In genomic region chr5:130369237-130369636, GRCm38 (mm10) we compare ENCODE assay signal across 11 mouse cellular contexts. TPM values are rescaled to one million over a fixed set of nuclear protein-coding genes. Genes with fewer than 3 reads are reported as not detected.
DNase-seq lines count a peak whose midpoint lies in the region; ATAC-seq and TF ChIP-seq lines count a peak whose summit lies in the region.
"Had no signal": no experiment of that assay in that cellular context is flagged by ENCODE, and none has a peak within 500 bp of the region (broad histone marks: within the 10 kb centered on the region; RNA-seq: fewer than 3 reads in every experiment).

TSS of gene Caln1 (plus strand) at chr5:130369455.

- no peak within 1 kb of the TSS for H3K4me2 ChIP-seq in kidney, embryonic 16.5 days (replicated peaks; ENCODE audit: low read depth, low read length)
- no peak within 1 kb of the TSS for H3K4me2 ChIP-seq in intestine, embryonic 15.5 days (replicated peaks)
- H3K4me2 ChIP-seq: limb, embryonic 12.5 days; midbrain, embryonic 12.5 days had no signal

- no peak for TF ChIP-seq CTCF in E14TG2a.4 (conservative IDR thresholded peaks at IDR 0.05; ENCODE audit: low read length)

- no peaks in the 10 kb centered on the region for H3K27me3 ChIP-seq in kidney, embryonic 16.5 days (ENCODE audit: insufficient read depth, low read length)
- H3K27me3 ChIP-seq in E14TG2a.4 (ENCODE audit: insufficient read depth, low read length) = peaks cover 22% of the 10 kb centered on the region
- H3K27me3 ChIP-seq in intestine, embryonic 15.5 days (replicated peaks) = no peaks in the 10 kb centered on the region
- H3K27me3 ChIP-seq: limb, embryonic 12.5 days; midbrain, embryonic 12.5 days had no signal

- intact Hi-C loops in gastrocnemius, postnatal 36 days (cut with DNase I) = no loop called here

- H3K9me3 ChIP-seq in kidney, embryonic 16.5 days (ENCODE audit: low read length) = no peaks in the 10 kb centered on the region
- no peaks in the 10 kb centered on the region for H3K9me3 ChIP-seq in E14TG2a.4 (ENCODE audit: low read length)
- H3K9me3 ChIP-seq in intestine, embryonic 15.5 days = no peaks in the 10 kb centered on the region
- H3K9me3 ChIP-seq: limb, embryonic 12.5 days; midbrain, embryonic 12.5 days had no signal

- 54% methylated on average over 11 of the region's 11 CpGs for WGBS in kidney, embryonic 16.5 days
- WGBS in intestine, embryonic 15.5 days = 73% methylated on average over 11 of the region's 11 CpGs

- ATAC-seq in kidney, embryonic 16.5 days (ENCODE audit: low FRiP score, low TSS enrichment) = no peak
- no peak for ATAC-seq in megakaryocyte, adult 5-6 weeks (ENCODE audit: poor library complexity, severe bottlenecking)
- no peak for ATAC-seq in intestine, embryonic 15.5 days

- no peaks in the 10 kb centered on the region for H3K36me3 ChIP-seq in kidney, embryonic 16.5 days (ENCODE audit: insufficient read depth, low read length)
- H3K36me3 ChIP-seq in E14TG2a.4 (ENCODE audit: insufficient read depth, low read length) = no peaks in the 10 kb centered on the region
- H3K36me3 ChIP-seq in intestine, embryonic 15.5 days = no peaks in the 10 kb centered on the region
- H3K36me3 ChIP-seq: limb, embryonic 12.5 days; midbrain, embryonic 12.5 days had no signal

- H3K4me3 ChIP-seq in kidney, embryonic 16.5 days (ENCODE audit: low read length) = no peak within 1 kb of the TSS
- H3K4me3 ChIP-seq in E14TG2a.4 (replicated peaks; ENCODE audit: low read length) = peak within 1 kb of the TSS; percentile 46; the same call in 1 of the 2 replicates
- H3K4me3 ChIP-seq in intestine, embryonic 15.5 days (replicated peaks) = no peak within 1 kb of the TSS
- H3K4me3 ChIP-seq: limb, embryonic 12.5 days; midbrain, embryonic 12.5 days had no signal

- H3K27ac ChIP-seq in kidney, embryonic 16.5 days (ENCODE audit: low read length) = no peak within 1 kb of the TSS
- H3K27ac ChIP-seq in intestine, embryonic 15.5 days = no peak within 1 kb of the TSS
- H3K27ac ChIP-seq: limb, embryonic 12.5 days; midbrain, embryonic 12.5 days had no signal

- DNase-seq in kidney, adult 18-20 months = peak; percentile 34
- DNase-seq in adrenal gland, postnatal 4 days (ENCODE audit: low spot score in 2 of 2) = peak; percentile 11 to 50
- DNase-seq in kidney, postnatal 10 days = peak; percentile 52
- DNase-seq in gastrocnemius, postnatal 36 days = no peak

- H3K9ac ChIP-seq in kidney, embryonic 16.5 days (replicated peaks; ENCODE audit: low read length) = no peak within 1 kb of the TSS
- H3K9ac ChIP-seq in intestine, embryonic 15.5 days = no peak within 1 kb of the TSS
- H3K9ac ChIP-seq: limb, embryonic 12.5 days; midbrain, embryonic 12.5 days had no signal

- no peaks in the 10 kb centered on the region for H3K4me1 ChIP-seq in kidney, embryonic 16.5 days (ENCODE audit: insufficient read depth, low read length)
- H3K4me1 ChIP-seq in E14TG2a.4 (replicated peaks; ENCODE audit: low read depth, low read length) = peaks cover 3% of the 10 kb centered on the region; the same call in 1 of the 2 replicates
- H3K4me1 ChIP-seq in intestine, embryonic 15.5 days (replicated peaks) = no peaks in the 10 kb centered on the region
- H3K4me1 ChIP-seq: limb, embryonic 12.5 days; midbrain, embryonic 12.5 days had no signal

RNA-seq across cellular contexts. Expression of gene Caln1, which starts in this region (rescaled TPM):
- polyA plus RNA-seq in kidney, embryonic 16.5 days (2015; fragmentation: Nextera tagmentation; extraction: Ambion mirVana) = 0.28 and 0.95 TPM in 2 replicates
- 10 to 100 TPM; 46.1 to 47.0 TPM for total RNA-seq in adrenal gland, postnatal 4 days (2021)
- total RNA-seq in megakaryocyte, adult 5-6 weeks (2015) = not detected in 2 replicates
- not detected in 2 replicates for total RNA-seq in megakaryocyte, adult 5-6 weeks (2017)
- 0.10 and 0.38 TPM in 2 replicates for polyA plus RNA-seq in intestine, embryonic 15.5 days (2015; fragmentation: Nextera tagmentation; extraction: Ambion mirVana)
- total RNA-seq in gastrocnemius, postnatal 36 days (2021) = not detected
- polyA plus RNA-seq: small intestine, adult 2 months had no signal

Comparison
In these comparisons a context has a peak if more than half of its experiments do, and no peak if none do; other contexts are left out.
1. RNA of gene Caln1 (total RNA-seq): 46.1 to 47.0 TPM in adrenal gland, postnatal 4 days; not detected in gastrocnemius, postnatal 36 days and not detected in megakaryocyte, adult 5-6 weeks; every median in the first group is over 10 times any median in the second.
2. DNase-seq: peak in kidney, adult 18-20 months (single experiment), adrenal gland, postnatal 4 days (2 of 2) and kidney, postnatal 10 days (single experiment); none in gastrocnemius, postnatal 36 days (0 of 2).